Mouse (Mus musculus): ENCODE measurements around the gene Ppp4r2.

The Ppp4r2 gene

DNA sequence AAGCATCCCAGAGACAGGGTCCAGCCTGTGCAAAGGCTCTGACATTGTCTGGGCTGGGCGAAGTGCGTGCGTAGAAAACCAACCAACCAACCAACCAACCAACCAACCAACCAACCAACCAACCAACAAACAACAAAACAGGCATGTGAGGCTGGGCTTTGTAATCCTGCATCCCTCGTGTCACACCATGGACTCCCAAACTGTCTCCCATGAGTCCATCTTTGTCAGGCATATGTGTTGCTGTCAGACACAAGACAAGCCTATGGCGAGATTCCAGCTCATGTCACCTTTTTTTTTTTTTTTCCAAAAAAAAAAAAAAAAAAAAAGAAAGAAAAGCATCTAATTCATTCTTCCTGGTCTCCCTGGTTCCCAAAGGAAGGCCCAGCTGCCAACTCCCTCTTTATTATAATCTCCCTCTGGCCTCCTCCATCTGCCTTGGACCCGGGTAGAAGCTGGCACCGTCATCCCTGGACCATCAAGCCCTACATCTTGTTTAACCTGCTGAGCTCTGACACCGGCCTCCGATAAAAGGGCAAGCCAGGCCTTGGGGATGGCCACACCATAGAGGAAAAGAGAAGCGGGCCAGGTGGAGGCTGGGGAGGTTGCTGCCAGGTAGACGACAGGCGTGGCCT is 51.3 kb downstream of the Ppp4r2 start:
- no peak for DNase-seq (ENCODE audit: low spot score)

DNA sequence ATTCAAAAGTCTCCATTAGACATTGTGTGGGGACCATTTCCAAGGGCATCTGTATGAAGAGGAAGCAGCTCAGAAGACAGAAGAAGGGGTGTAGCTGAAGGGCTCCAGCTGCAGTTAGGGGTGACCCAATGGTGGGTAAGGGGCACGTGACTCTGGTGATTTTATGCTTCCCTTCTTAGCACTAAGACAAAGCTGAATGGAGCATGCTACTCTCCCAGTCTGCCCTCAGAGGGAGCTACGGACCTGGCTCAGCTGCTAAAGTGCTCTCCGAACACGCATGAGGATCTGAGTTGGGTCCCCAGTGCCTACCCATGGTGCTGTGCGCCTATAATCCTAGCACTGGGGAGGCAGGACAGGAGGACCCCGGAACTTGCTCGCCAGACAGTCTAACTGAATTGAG is 52.0 kb downstream of the Ppp4r2 start:
- no peak for DNase-seq (ENCODE audit: low spot score)

DNA sequence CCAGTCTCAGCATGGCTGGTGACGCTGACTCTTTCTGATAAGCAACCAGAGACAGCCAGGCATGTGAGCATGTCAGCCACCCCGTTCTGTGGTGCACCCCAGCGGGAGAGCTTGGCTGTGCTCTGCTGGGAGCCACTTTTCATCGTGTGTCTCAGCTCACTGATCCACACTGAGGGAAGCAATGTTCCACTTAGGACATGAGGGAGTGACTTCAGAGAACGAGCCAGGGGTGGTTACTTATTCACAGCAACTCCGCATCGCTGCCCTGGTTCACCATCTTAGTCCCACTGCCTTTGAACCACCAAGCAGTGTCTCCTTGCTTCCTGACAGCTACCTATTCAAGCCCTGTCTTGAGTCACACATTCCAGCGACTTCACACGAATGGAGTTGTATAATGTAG is 53.6 kb downstream of the Ppp4r2 start:
- no peak for DNase-seq (ENCODE audit: low spot score)

DNA sequence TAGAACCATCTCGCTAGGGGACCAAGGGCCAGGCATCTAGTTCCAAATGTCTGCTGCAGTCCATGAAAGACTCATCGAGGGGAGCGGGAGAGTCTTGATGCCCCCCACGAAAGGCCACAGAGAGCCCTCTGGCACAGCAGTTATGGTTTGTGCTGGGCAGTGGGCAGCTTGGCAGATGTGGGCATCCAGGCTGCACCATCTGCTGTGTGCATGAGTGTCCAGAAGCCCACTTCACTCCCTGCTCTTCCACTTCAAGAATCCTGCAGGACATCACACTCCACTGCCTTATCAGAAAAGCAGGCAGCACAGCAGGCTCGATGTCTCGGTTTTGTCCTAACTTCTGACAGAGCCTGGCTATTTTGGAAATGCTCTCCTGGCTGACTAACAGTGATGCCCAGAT is 55.9 kb downstream of the Ppp4r2 start:
- no peak for DNase-seq (ENCODE audit: low spot score)

DNA sequence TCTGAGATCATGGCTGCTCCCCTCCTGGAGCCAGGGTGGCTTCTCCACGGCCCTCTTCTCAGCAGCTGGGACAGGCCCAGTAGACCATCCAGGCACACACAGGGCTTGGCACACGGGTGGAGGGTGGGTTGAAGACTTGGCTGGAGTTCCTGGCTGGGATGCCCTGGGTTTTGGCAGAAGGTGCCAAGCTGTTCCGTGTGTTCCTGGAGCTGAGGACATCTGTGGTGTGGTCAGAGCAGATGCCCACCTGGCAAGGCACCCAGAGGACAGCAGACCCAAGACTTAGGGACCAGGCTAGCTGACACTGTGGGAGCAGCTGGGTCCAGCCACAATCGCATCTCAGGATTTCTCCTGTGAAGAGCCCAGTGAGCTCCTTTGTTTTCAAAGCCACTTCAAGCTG is 59.1 kb downstream of the Ppp4r2 start:
- no peak for DNase-seq (ENCODE audit: low spot score)

DNA sequence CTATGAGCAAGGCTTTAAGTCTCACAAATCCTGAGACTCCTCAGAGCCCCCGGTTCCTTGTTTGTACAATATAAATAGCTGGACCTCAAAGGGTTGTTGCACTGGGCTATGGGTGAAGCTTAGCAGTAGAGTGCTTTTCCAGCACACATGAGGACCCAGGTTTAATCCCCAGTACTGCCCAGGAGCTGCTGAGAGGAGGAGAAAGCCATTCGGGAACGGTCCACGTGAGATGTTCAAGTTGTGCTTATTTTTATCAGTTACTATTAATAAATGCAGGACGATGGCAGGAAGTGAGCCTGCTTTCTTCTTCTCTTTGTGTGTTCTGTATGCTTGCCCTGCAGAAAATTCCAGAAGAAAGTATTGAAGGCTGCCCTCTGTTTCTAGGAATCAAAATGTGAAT is 59.7 kb downstream of the Ppp4r2 start:
- no peak for DNase-seq (ENCODE audit: low spot score)

DNA sequence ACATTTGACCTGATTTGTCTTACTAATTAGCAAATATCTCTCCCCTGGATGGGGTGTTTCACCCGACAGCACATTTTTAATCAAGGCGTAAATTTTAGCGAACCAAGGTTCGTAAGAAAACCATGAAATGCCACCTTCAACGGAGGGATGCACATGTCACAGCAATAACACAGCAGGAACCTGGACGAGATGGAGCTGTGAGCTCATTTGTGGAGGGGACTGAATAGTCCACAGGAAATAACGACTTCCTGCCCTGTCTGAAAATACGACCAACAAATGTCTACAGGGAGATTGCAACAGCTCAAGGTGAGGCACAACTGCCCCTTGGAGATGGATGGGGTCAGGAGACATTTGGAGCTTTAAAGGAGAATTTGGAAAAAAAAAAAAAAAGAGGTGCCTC is 61.8 kb downstream of the Ppp4r2 start:
- DNase-seq (ENCODE audit: low spot score), result no peak

DNA sequence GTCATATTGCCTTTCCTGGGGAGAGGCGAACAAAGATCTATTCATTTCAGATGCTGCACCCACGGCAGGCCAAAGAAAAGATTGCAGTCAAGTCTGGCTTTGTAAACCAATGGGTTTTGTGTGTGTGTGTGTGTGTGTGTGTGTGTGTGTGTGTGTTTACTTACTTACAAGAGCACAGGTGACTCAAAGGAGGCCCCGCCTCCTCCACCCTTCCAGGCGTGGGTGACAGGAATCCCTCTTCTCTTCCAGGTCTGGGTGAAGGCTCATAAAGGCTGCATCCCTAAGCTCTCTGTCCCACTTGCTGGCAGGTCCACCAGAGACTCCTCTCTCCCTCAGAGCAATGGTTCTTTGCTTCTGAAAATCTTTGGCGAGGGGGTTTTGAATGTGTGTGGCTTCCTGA is 63.5 kb downstream of the Ppp4r2 start:
- DNase-seq (ENCODE audit: low spot score), result no peak

DNA sequence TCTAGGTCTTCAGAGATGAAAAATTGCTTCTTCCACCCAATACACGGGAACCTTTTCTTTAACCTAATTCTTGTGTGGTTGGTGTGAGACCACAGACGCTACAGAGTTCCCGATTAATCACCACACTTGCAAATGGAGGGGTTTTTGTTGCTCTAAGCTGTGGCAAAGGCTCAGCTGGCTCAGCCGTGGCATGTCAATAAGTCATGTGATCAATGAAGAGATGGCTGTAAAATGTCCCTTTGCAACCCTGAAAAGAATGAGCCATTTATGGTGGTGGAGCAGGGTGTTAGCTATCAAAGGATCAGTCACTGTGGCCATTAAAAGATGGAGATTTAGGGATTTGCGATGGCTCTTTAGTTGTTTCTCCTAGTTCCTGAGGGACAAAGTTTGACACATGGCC is 71.0 kb downstream of the Ppp4r2 start:
- no peak for DNase-seq (ENCODE audit: low spot score)

DNA sequence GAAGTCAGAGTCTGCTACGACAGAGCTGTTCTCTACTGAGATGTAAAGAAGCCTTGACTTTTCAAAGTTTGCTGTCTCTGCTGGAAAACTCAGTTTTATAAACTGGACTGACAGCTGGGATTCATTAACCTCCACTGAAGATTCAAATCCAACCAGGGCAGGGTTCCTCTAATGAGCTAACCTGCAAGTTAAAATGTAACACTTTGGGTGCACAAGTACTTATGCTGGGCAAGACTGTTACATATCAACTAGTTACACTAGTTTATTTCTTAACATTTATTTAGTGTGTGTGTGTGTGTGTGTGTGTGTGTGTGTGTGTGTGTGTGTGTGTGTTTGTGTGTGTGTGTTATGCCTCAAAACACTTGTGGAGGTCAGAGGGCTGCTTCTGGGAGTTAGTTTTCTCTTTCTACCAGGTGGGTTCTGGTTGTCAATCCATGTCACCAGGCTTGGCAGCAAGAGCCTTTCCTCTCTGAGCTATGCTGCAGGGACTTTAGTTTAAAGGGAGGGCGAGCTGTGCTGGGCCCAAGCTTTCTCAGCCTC is 76.8 kb downstream of the Ppp4r2 start:
- no peak for DNase-seq (ENCODE audit: low spot score)

Measured in lung, postnatal 25 days (tissue).